Mouse (Mus musculus): ENCODE results near the gene Cyp2j8.
"Not testable (repeated sequence)": the region's sequence is repeated elsewhere in the genome, so short reads cannot be mapped to it uniquely, and the experiment has no call there.

Gene Cyp2j8

DNA sequence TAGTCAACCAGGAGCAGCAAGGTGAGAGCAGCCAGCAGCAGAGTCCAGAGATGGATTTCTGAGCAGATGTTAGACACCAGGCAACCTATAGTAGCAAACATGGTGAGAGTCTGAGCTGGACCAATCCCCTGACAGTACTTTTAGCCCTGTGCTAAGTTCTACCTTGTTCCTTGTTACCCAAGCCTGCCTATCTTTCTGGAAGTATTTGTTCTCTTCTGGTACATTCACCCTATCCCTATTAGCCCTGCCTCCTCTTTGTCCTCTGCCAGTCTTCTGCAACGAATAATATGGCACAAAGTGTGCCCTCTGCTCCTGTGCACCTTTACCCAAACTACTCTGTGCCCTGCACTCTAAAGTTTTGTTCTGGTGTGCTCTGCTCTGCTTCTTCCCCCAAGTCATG, at the start of gene Cyp2j8:
Cyp2j8 (minus strand) TSS at position 101 of the 400 bp plus-strand sequence.
- DNase-seq (ENCODE audit: low read depth) = no peak

DNA sequence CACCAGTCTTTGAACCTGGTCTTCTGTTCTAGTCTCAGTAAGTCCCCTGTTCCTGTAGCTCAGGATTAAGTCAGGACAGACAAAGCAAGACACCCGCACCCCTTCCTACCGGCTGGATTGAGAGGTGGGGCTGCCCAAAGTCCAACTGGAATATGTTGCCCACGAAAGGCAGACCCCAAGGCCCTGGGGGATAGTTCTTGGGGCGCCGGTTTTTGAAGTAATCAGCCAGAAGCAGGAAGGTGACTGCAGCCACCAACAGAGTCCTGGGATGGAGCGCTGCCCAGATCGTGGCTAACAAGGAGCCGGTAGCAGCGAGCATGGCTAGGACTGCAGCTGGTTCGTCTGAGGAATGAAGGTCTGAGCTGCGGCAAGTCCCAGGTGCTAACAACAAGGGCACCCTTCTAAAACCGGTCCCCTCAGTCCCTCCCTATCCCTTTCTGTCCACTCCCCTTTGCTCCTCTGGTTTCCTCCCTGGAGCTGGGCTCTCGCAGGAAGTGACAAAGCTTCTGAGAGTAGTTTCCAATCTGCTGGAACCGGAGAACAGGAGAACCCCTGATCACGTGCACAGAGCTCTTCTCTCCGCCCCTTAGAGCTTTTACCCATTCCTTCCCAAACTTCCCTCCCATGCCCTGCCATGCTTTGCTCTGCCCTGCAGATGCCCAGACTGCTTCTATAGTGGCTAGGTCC, 46.1 kb upstream of the Cyp2j8 start, which contains the start of gene Cyp2j6:
Cyp2j6 (minus strand) TSS at position 529 of the 687 bp plus-strand sequence.
- DNase-seq (ENCODE audit: low read depth) = no peak

DNA sequence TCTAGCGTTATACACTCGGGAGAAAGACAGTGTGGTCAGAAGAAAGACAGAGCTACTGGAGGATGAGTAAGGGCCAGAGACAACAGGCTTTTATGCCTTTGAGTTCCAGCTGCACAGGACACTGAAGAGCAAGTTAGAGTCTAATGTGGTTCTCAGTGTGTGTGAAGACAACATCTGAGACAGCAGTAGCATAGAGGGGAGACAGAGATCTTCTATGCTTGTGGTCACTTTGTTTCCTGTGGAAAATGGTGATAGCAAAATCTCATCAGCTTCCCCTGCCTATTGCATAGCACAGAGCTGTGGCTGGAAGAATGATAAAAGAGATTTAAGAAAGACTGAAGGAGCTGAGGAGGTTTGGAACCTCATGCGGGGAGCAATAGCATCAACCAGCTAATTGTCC, 44.4 kb upstream of the Cyp2j8 start:
- no peak for DNase-seq (ENCODE audit: low read depth)

DNA sequence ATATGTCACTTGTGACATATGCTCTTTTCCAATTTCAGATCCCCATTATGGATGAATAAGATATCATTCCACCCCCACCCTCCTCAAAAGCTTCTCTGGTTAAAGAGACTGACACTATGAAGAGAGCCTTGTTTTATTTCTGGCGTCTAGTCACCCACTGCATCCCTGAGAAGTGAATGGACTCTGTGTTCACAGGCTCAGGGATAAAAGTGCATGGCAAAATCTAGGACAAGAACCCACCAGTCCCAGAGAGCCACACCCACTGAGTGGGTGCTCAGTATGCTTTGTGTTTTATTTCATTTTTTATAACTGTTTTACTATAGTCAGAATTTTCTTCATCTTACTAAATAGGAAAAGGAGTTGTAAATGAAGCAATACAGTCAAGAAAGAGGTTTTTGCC, 38.8 kb upstream of the Cyp2j8 start:
- no peak for DNase-seq (ENCODE audit: low read depth)

DNA sequence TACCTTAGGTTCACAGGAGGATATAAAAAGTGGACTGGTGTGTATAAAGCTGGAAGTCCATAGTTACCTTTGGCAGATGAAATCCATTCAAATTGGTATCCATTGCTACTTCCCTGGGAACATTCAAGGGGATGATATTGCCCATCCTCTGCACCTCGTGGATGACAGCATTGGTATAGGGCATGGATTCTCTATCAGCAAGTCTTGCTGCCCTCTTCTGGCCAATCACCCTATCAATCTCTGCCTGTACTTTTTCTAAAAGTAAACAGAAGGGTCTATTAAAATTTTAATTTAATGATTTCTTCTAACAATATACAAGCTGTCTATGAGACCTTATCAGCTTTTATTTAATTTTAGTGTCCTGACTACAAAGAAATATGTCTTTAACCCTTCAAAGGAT, 18.6 kb upstream of the Cyp2j8 start:
- no peak for DNase-seq (ENCODE audit: low read depth)

DNA sequence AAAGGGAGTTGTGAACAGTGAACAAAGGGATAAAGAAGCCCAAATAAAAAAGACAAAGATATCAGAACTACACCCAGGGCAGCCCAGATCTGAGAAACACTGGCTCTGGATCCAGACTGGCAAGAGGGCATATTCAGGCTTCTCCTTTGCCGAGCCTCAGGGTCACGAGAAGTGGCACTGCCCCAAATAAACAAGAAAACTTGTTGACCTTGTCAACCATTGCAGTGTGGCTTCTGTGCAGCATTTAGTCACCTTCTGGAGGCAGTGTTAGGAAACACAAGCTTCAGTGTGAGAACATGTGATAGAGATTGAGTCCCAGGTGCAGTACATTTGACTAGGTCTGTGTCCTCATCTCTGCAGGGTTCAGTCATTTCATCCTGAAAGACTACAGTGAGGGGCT, 15.1 kb upstream of the Cyp2j8 start:
- DNase-seq (ENCODE audit: low read depth) = no peak

DNA sequence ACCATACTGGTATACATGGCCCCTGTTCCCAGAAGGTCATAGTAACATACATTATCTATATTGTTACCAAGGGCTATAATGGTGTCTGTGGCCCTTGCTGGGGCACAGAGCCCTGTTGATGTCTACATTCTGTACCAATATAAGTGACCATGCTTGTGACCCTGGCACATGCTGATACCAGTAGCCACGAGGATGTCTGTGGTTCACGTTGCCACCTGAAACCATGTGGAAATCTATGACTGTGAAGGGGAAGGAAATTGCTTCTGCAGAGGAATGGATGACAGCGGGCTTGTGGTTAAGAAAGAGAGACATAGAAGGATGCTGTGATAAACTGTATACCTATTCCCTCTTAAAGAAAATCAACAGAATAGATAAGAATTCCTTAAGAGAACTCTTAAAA, 2.9 kb upstream of the Cyp2j8 start:
- no peak for DNase-seq (ENCODE audit: low read depth)

DNA sequence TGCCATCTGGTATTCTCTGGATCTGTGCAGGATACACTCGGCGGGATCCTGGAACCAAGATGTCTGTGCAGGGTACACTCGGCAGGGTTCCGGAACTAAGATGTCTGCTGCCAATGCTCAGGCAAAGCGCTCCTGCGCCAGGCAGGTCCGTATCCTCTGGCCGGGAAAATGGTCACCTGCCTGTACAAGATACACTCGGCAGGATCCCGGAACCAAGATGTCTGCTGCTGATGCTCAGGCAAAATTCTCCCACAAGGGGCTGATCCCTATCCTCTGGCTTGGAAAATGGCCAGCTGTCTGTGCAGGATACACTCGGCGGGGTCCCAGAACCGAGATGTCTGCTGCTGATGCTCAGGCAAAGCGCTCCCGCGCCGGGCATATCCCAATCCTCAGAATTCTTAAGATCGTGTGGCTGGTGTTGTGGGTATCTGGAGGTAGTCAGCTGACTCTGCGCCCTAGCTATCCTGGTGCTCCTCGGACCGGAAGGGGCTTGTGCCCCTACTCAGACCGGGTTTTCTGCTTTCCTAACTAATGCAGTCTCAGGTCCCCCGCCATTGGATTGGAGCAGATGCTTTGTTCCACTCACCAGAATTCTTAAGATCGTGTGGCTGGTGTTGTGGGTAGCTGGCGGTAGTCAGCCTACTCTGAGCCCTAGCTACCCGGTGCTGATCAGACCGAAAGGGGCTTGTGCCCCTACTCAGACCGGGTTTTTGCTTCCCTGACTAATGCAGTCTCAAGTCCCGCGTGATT, 43.7 kb downstream of the Cyp2j8 start:
- DNase-seq (ENCODE audit: low read depth) = not testable (repeated sequence)

Data from c-Kit-positive CD71-positive TER-119-negative erythroid progenitor cells, embryonic 14.5 days (primary cell).